Mouse (Mus musculus): ENCODE data around the gene Cfap58. TPM values are rescaled to one million over a fixed set of nuclear protein-coding genes. Genes with fewer than 3 reads are reported as not detected.

Cfap58 gene
- total and polyA plus RNA-seq, 3 experiments: not detected

DNA sequence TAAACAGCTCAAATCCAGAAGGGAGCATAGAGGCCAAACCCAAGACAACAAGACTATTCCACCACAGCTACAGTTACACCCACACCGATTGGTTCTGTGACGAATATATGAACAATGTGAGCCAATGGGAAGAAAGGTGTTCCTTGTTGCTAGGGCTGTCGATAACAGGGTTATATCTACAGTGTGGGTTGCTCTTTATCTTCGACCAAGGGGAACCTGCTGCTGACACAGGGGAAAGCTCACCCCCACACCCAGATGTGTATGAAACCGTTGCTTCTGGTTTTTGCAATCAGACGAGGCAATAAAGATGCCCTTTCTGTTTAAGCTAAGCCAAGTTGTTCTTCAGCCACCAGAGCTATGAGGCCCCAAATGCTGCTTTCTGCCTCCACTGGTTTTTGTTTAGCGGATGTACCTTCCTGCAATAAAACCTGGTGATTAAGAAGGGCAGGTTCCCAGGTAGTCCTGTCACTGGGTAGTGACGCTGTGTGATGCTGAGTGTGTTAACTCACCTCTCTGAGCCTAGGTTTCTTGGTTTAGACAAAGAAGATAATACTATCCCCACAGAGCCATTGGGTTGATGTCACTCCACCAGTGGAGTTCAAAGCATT lies 38.9 kb upstream of the Cfap58 start:
- Histone ChIP-seq H3K27me3 (ENCODE audit: insufficient read depth, low read length) (no peaks in the 10 kb centered on the region), H3K36me3 (replicated peaks) (peaks cover 81% of the 10 kb centered on the region), H3K4me1 (ENCODE audit: insufficient read depth, low read depth, low read length) (no peaks in the 10 kb centered on the region), H3K4me3 (ENCODE audit: low read depth, low read length) (no peak overlapping the region), H3K9me3 (replicated peaks) (peaks cover 61% of the 10 kb centered on the region)
- TF ChIP-seq TAL1 (conservative IDR thresholded peaks at IDR 0.05; ENCODE audit: low read depth, low read length) (no peak), CTCF (IDR thresholded peaks at IDR 0.05; ENCODE audit: low read depth, low read length) (no peak), GATA2 (IDR thresholded peaks at IDR 0.05; ENCODE audit: borderline replicate concordance, low read depth, low read length) (no peak), POLR2AphosphoS5 (IDR thresholded peaks at IDR 0.05; ENCODE audit: insufficient replicate concordance, low read depth, low read length) (no peak), GATA1 (IDR thresholded peaks at IDR 0.05; ENCODE audit: borderline replicate concordance, low read length) (no peak)
- no peak for DNase-seq (ENCODE audit: low spot score)
- ATAC-seq (ENCODE audit: extremely low read depth, insufficient number of reproducible peaks, low FRiP score, poor library complexity, severe bottlenecking): no peak

DNA sequence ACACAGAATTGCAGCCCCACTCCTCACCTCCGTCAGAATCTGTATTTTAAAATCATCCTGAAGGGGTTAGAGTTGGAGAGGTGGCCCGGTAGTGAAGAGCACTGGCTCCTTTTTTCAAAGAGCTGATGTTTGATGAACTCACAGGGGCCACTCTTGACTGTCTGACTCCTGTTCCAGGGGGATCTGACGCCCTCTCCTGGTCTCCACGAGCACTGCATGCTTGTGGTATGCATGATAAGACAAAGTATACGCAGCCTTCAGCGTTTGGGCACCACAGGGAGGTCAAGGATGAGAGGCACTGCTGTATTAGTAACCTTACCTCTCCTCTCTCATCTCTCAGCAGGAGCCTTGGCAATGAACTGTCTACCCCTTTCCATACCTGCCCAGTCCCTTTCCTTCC lies 37.5 kb upstream of the Cfap58 start:
- Histone ChIP-seq H3K4me3 (ENCODE audit: low read depth, low read length) (no peak overlapping the region), H3K9me3 (replicated peaks) (peaks cover 61% of the 10 kb centered on the region), H3K36me3 (replicated peaks) (peaks cover 78% of the 10 kb centered on the region), H3K27me3 (ENCODE audit: insufficient read depth, low read length) (no peaks in the 10 kb centered on the region), H3K4me1 (ENCODE audit: insufficient read depth, low read depth, low read length) (no peaks in the 10 kb centered on the region)
- DNase-seq (ENCODE audit: low spot score) (no peak), ATAC-seq (ENCODE audit: extremely low read depth, insufficient number of reproducible peaks, low FRiP score, poor library complexity, severe bottlenecking) (no peak)
- TF ChIP-seq GATA1 (IDR thresholded peaks at IDR 0.05; ENCODE audit: borderline replicate concordance, low read length) (no peak), TAL1 (conservative IDR thresholded peaks at IDR 0.05; ENCODE audit: low read depth, low read length) (no peak), GATA2 (IDR thresholded peaks at IDR 0.05; ENCODE audit: borderline replicate concordance, low read depth, low read length) (no peak)

DNA sequence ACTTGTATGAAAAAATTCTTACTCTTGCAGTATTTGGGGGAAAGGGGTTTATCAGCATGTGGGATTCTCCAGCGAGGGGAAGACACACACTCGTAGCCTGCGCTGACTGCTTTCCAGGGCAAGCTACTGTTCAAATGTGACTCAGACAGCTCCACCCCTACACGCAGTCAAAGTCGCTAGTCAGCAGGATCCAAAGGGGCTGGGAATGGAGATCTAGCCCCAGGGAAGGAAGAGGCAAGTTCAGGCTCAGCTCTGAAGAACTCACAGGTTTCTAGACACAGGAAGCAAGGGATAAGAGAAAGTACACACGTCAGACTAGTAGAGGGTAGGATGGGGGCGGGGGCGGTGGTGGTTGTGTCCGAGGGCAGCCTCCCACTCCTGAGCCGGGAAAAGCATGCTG lies 36.9 kb upstream of the Cfap58 start:
- Histone ChIP-seq H3K36me3 (replicated peaks) (peaks cover 77% of the 10 kb centered on the region), H3K27me3 (ENCODE audit: insufficient read depth, low read length) (no peaks in the 10 kb centered on the region), H3K4me1 (ENCODE audit: insufficient read depth, low read depth, low read length) (peaks cover 5% of the 10 kb centered on the region), H3K4me3 (ENCODE audit: low read depth, low read length) (no peak overlapping the region), H3K9me3 (replicated peaks) (peaks cover 63% of the 10 kb centered on the region)
- TF ChIP-seq TAL1 (conservative IDR thresholded peaks at IDR 0.05; ENCODE audit: low read depth, low read length): no peak
- TF ChIP-seq CTCF (IDR thresholded peaks at IDR 0.05; ENCODE audit: low read depth, low read length): no peak
- TF ChIP-seq POLR2AphosphoS5 (IDR thresholded peaks at IDR 0.05; ENCODE audit: insufficient replicate concordance, low read depth, low read length): no peak
- no peak for TF ChIP-seq GATA2 (IDR thresholded peaks at IDR 0.05; ENCODE audit: borderline replicate concordance, low read depth, low read length)
- TF ChIP-seq GATA1 (IDR thresholded peaks at IDR 0.05; ENCODE audit: borderline replicate concordance, low read length): no peak
- DNase-seq (ENCODE audit: low spot score): no peak
- ATAC-seq (ENCODE audit: extremely low read depth, insufficient number of reproducible peaks, low FRiP score, poor library complexity, severe bottlenecking): no peak

DNA sequence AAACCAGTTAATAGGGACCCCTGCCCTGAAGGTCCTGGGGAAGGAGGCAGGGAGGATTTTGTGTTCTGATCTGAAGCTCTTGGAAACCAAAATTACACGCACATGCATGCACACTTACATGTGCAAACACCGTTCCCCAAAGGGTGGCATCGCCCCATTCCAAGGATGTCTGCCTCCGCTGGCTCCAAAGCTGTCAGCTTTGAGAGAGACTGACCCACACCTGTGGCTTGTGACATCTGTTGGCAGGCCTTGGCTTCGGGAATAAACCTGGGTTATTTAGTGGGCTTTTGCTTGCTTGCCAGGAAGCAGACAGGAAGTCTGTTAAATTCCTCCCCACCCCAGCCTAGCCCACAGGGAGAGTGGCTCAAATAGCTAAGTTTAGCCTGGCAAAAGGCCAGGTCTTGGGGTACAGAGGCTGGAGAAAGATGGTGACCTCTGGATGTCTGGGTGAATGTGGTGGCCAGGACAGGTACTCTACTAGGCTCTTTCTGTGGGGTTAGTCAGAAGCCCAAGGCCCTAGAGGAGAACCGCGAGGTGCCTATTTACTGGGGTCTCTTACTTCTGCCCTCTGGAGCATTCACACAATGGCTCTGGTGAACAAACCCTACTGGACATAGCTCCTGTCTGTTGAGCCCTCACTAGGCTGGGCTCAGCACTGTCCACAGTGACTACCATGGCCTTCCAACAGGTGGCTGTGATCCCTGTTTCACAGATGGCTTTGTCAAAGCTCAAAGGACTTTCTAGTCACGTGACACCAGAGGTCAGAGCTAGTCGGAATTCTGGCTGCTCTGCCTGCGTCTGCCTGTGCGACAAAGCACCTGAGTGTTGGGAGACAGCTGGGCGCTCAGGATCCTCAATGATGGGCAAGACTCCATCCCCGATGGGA lies 34.9 kb upstream of the Cfap58 start:
- Histone ChIP-seq H3K36me3 (replicated peaks) (peaks cover 64% of the 10 kb centered on the region), H3K27me3 (ENCODE audit: insufficient read depth, low read length) (no peaks in the 10 kb centered on the region), H3K4me1 (ENCODE audit: insufficient read depth, low read depth, low read length) (peaks cover 9% of the 10 kb centered on the region), H3K4me3 (ENCODE audit: low read depth, low read length) (no peak overlapping the region), H3K9me3 (replicated peaks) (peaks cover 56% of the 10 kb centered on the region)
- no peak for ATAC-seq (ENCODE audit: extremely low read depth, insufficient number of reproducible peaks, low FRiP score, poor library complexity, severe bottlenecking)
- DNase-seq (ENCODE audit: low spot score): no peak
- TF ChIP-seq CTCF (IDR thresholded peaks at IDR 0.05; ENCODE audit: low read depth, low read length) (no peak), TAL1 (conservative IDR thresholded peaks at IDR 0.05; ENCODE audit: low read depth, low read length) (no peak), POLR2AphosphoS5 (IDR thresholded peaks at IDR 0.05; ENCODE audit: insufficient replicate concordance, low read depth, low read length) (no peak), GATA1 (IDR thresholded peaks at IDR 0.05; ENCODE audit: borderline replicate concordance, low read length) (no peak), GATA2 (IDR thresholded peaks at IDR 0.05; ENCODE audit: borderline replicate concordance, low read depth, low read length) (no peak)

DNA sequence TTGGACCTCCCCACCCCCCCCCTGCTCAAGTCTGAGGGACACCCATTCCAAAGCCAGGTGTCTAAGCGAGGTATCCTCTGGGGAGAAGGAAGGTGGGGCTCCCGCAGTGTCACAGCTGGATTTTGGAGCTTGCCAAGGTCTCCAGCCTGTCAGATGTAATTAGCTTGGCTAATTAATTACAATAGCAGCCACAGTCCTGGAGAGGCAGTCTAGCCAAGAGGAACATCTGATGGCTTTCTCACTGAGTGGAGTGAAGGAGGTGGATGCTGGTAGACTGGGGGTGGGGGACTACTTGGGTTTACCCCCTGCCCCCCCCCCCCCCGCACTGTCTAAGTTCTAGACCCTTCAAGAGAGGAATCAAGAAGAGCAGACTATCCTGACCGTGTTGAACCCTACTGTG lies 33.8 kb upstream of the Cfap58 start:
- ATAC-seq (ENCODE audit: extremely low read depth, insufficient number of reproducible peaks, low FRiP score, poor library complexity, severe bottlenecking) (no peak), DNase-seq (ENCODE audit: low spot score) (no peak)
- peaks cover 10% of the 10 kb centered on the region for H3K4me1 ChIP-seq (ENCODE audit: insufficient read depth, low read depth, low read length)
- H3K36me3 ChIP-seq (replicated peaks): peaks cover 63% of the 10 kb centered on the region
- no peaks in the 10 kb centered on the region for H3K27me3 ChIP-seq (ENCODE audit: insufficient read depth, low read length)
- no peak overlapping the region for H3K4me3 ChIP-seq (ENCODE audit: low read depth, low read length)
- peaks cover 50% of the 10 kb centered on the region for H3K9me3 ChIP-seq (replicated peaks)
- TF ChIP-seq GATA1 (IDR thresholded peaks at IDR 0.05; ENCODE audit: borderline replicate concordance, low read length): no peak
- no peak for TF ChIP-seq POLR2AphosphoS5 (IDR thresholded peaks at IDR 0.05; ENCODE audit: insufficient replicate concordance, low read depth, low read length)
- no peak for TF ChIP-seq TAL1 (conservative IDR thresholded peaks at IDR 0.05; ENCODE audit: low read depth, low read length)
- no peak for TF ChIP-seq GATA2 (IDR thresholded peaks at IDR 0.05; ENCODE audit: borderline replicate concordance, low read depth, low read length)

DNA sequence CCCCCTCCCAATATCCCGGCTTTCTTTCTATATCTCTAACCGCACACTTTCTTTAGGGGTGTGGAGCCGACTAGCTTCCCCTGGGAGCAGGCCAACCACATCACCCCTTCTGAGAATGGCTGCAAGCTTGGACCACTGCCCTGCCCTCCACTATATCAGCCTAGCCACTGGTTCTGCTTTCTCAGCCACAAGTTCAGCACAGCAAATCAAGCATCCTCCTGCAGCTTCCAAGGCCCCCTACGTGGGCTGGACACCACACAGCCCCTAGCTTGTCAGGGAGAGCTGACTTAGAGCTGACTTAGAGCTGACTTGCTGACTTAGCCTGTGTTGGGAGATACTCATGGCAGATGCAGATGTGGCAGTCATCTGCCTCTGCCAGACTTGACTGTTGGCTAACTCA lies 32.4 kb upstream of the Cfap58 start:
- Histone ChIP-seq H3K27me3 (ENCODE audit: insufficient read depth, low read length) (no peaks in the 10 kb centered on the region), H3K9me3 (replicated peaks) (peaks cover 57% of the 10 kb centered on the region), H3K36me3 (replicated peaks) (peaks cover 64% of the 10 kb centered on the region), H3K4me1 (ENCODE audit: insufficient read depth, low read depth, low read length) (peaks cover 20% of the 10 kb centered on the region), H3K4me3 (ENCODE audit: low read depth, low read length) (no peak overlapping the region)
- ATAC-seq (ENCODE audit: extremely low read depth, insufficient number of reproducible peaks, low FRiP score, poor library complexity, severe bottlenecking) (no peak), DNase-seq (ENCODE audit: low spot score) (no peak)
- no peak for TF ChIP-seq TAL1 (conservative IDR thresholded peaks at IDR 0.05; ENCODE audit: low read depth, low read length)
- no peak for TF ChIP-seq POLR2AphosphoS5 (IDR thresholded peaks at IDR 0.05; ENCODE audit: insufficient replicate concordance, low read depth, low read length)
- TF ChIP-seq CTCF (IDR thresholded peaks at IDR 0.05; ENCODE audit: low read depth, low read length): no peak
- TF ChIP-seq GATA2 (IDR thresholded peaks at IDR 0.05; ENCODE audit: borderline replicate concordance, low read depth, low read length): no peak
